Mouse (Mus musculus): ENCODE data around the gene Adam19. TPM values are rescaled to one million over a fixed set of nuclear protein-coding genes. Genes with fewer than 3 reads are reported as not detected.

Gene Adam19
- polyA plus RNA-seq, 1 experiment = 14.0 TPM

DNA sequence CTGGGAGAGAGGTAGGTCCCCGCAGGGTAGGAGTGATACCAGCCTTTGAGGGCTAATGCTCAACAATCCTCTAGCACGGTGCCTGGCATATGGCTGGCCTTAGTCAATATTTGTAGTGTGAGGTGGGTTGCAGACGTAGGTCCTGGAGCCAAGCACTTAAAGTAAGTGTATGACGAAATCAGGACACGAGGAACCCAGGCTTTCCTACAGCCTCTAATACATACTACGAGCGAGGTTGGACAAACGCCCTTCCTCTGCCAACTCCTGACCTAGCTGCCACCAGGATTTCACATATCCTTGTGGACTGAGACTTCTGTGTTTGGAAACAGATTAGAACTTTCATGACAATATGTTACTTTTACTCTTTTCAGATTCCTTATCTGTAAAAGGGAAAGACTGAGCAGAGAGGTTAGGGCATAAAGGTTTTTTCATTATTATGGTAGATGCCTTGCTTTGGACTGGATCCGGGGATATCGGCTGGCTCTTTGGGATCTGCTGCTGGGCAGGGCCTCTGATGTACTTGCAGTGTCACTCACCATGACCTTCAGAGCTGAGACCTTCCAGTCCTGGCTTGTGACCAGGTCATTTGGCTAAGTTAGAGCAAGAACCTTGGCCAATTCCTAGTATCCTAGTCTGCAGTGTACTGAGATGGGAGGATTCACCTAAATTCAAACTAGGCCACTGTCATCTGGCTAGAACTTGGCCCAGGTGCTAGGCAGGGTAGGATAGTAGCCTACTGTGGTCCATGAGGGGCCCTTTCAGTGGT lies 29.8 kb downstream of the Adam19 start:
- H3K79me3 ChIP-seq (ENCODE audit: low read depth) = peaks cover 2% of the 10 kb centered on the region
- H3K79me2 ChIP-seq (ENCODE audit: control insufficient read depth, insufficient read depth) = peaks cover 20% of the 10 kb centered on the region
- no peak for TF ChIP-seq USF1 (IDR thresholded peaks at IDR 0.05; ENCODE audit: low read depth)
- TF ChIP-seq CEBPB (IDR thresholded peaks at IDR 0.05; ENCODE audit: low read depth) = no peak
- TF ChIP-seq CTCF (IDR thresholded peaks at IDR 0.05; ENCODE audit: control insufficient read depth, insufficient read depth, insufficient read length) = no peak
- TF ChIP-seq FOSL1 (IDR thresholded peaks at IDR 0.05; ENCODE audit: insufficient read depth, low read length, poor library complexity, severe bottlenecking) = no peak
- TF ChIP-seq MYOD1 (IDR thresholded peaks at IDR 0.05; ENCODE audit: control insufficient read depth, insufficient read length, low read depth) = no peak
- TF ChIP-seq MYOG (IDR thresholded peaks at IDR 0.05; ENCODE audit: control insufficient read depth, extremely low read depth, insufficient read length) = no peak
- TF ChIP-seq MAX (IDR thresholded peaks at IDR 0.05) = no peak
- no peaks in the 10 kb centered on the region for H3K36me3 ChIP-seq (ENCODE audit: control insufficient read depth, insufficient read depth)
- no peaks in the 10 kb centered on the region for H3K27me3 ChIP-seq (ENCODE audit: control insufficient read depth, insufficient read depth, insufficient read length)
- no peak overlapping the region for H3ac ChIP-seq (ENCODE audit: control insufficient read depth, insufficient read length, low read depth)
- no peak overlapping the region for H3K4me3 ChIP-seq (ENCODE audit: insufficient read depth, poor library complexity, severe bottlenecking)

- Histone ChIP-seq H3ac (ENCODE audit: control insufficient read depth, insufficient read length, low read depth) (no peak overlapping the region), H3K79me2 (ENCODE audit: control insufficient read depth, insufficient read depth) (peaks cover 16% of the 10 kb centered on the region), H3K4me3 (ENCODE audit: insufficient read depth, poor library complexity, severe bottlenecking) (no peak overlapping the region), H3K27me3 (ENCODE audit: control insufficient read depth, insufficient read depth, insufficient read length) (no peaks in the 10 kb centered on the region), H3K36me3 (ENCODE audit: control insufficient read depth, insufficient read depth) (no peaks in the 10 kb centered on the region), H3K79me3 (ENCODE audit: low read depth) (peaks cover 2% of the 10 kb centered on the region)
- TF ChIP-seq FOSL1 (IDR thresholded peaks at IDR 0.05; ENCODE audit: insufficient read depth, low read length, poor library complexity, severe bottlenecking) (no peak), USF1 (IDR thresholded peaks at IDR 0.05; ENCODE audit: low read depth) (no peak), CEBPB (IDR thresholded peaks at IDR 0.05; ENCODE audit: low read depth) (no peak), MYOD1 (IDR thresholded peaks at IDR 0.05; ENCODE audit: control insufficient read depth, insufficient read length, low read depth) (no peak), MAX (IDR thresholded peaks at IDR 0.05) (no peak), CTCF (IDR thresholded peaks at IDR 0.05; ENCODE audit: control insufficient read depth, insufficient read depth, insufficient read length) (no peak), MYOG (IDR thresholded peaks at IDR 0.05; ENCODE audit: control insufficient read depth, extremely low read depth, insufficient read length) (no peak)
Observed at GRCm38 (mm10) chr11:46086446-46086845, 30.7 kb downstream of the Adam19 start.

- no peak overlapping the region for H3K4me3 ChIP-seq (ENCODE audit: insufficient read depth, poor library complexity, severe bottlenecking)
- H3K79me3 ChIP-seq (ENCODE audit: low read depth) = no peaks in the 10 kb centered on the region
- no peak overlapping the region for H3ac ChIP-seq (ENCODE audit: control insufficient read depth, insufficient read length, low read depth)
- TF ChIP-seq MYOD1 (IDR thresholded peaks at IDR 0.05; ENCODE audit: control insufficient read depth, insufficient read length, low read depth) (no peak), MYOG (IDR thresholded peaks at IDR 0.05; ENCODE audit: control insufficient read depth, extremely low read depth, insufficient read length) (no peak), CEBPB (IDR thresholded peaks at IDR 0.05; ENCODE audit: low read depth) (no peak), USF1 (IDR thresholded peaks at IDR 0.05; ENCODE audit: low read depth) (no peak), CTCF (IDR thresholded peaks at IDR 0.05; ENCODE audit: control insufficient read depth, insufficient read depth, insufficient read length) (no peak), MAX (IDR thresholded peaks at IDR 0.05) (no peak), FOSL1 (IDR thresholded peaks at IDR 0.05; ENCODE audit: insufficient read depth, low read length, poor library complexity, severe bottlenecking) (no peak)
- H3K27me3 ChIP-seq (ENCODE audit: control insufficient read depth, insufficient read depth, insufficient read length) = no peaks in the 10 kb centered on the region
- H3K36me3 ChIP-seq (ENCODE audit: control insufficient read depth, insufficient read depth) = no peaks in the 10 kb centered on the region
- peaks cover 3% of the 10 kb centered on the region for H3K79me2 ChIP-seq (ENCODE audit: control insufficient read depth, insufficient read depth)
Observed at GRCm38 (mm10) chr11:46089081-46089713, 33.4 kb downstream of the Adam19 start.

- no peaks in the 10 kb centered on the region for H3K79me3 ChIP-seq (ENCODE audit: low read depth)
Observed at GRCm38 (mm10) chr11:46090036-46090725, 34.4 kb downstream of the Adam19 start.

GRCm38 (mm10) chr11:46090951-46091667 lies 35.3 kb downstream of the Adam19 start:
- Histone ChIP-seq H3K4me3 (ENCODE audit: insufficient read depth, poor library complexity, severe bottlenecking) (no peak overlapping the region), H3K36me3 (ENCODE audit: control insufficient read depth, insufficient read depth) (peaks cover 7% of the 10 kb centered on the region), H3K79me3 (ENCODE audit: low read depth) (no peaks in the 10 kb centered on the region), H3K79me2 (ENCODE audit: control insufficient read depth, insufficient read depth) (no peaks in the 10 kb centered on the region), H3K27me3 (ENCODE audit: control insufficient read depth, insufficient read depth, insufficient read length) (no peaks in the 10 kb centered on the region), H3ac (ENCODE audit: control insufficient read depth, insufficient read length, low read depth) (no peak overlapping the region)
- no peak for TF ChIP-seq FOSL1 (IDR thresholded peaks at IDR 0.05; ENCODE audit: insufficient read depth, low read length, poor library complexity, severe bottlenecking)
- no peak for TF ChIP-seq MAX (IDR thresholded peaks at IDR 0.05)
- TF ChIP-seq CTCF (IDR thresholded peaks at IDR 0.05; ENCODE audit: control insufficient read depth, insufficient read depth, insufficient read length) = no peak
- TF ChIP-seq CEBPB (IDR thresholded peaks at IDR 0.05; ENCODE audit: low read depth) = no peak
- no peak for TF ChIP-seq MYOG (IDR thresholded peaks at IDR 0.05; ENCODE audit: control insufficient read depth, extremely low read depth, insufficient read length)
- no peak for TF ChIP-seq MYOD1 (IDR thresholded peaks at IDR 0.05; ENCODE audit: control insufficient read depth, insufficient read length, low read depth)
- TF ChIP-seq USF1 (IDR thresholded peaks at IDR 0.05; ENCODE audit: low read depth) = no peak

More at GRCm38 (mm10) chr11:46090036-46090725, 34.4 kb downstream of the Adam19 start:
- Histone ChIP-seq H3ac (ENCODE audit: control insufficient read depth, insufficient read length, low read depth) (no peak overlapping the region), H3K36me3 (ENCODE audit: control insufficient read depth, insufficient read depth) (peaks cover 1% of the 10 kb centered on the region), H3K4me3 (ENCODE audit: insufficient read depth, poor library complexity, severe bottlenecking) (no peak overlapping the region), H3K79me2 (ENCODE audit: control insufficient read depth, insufficient read depth) (no peaks in the 10 kb centered on the region), H3K27me3 (ENCODE audit: control insufficient read depth, insufficient read depth, insufficient read length) (no peaks in the 10 kb centered on the region)
- TF ChIP-seq USF1 (IDR thresholded peaks at IDR 0.05; ENCODE audit: low read depth) (no peak), MAX (IDR thresholded peaks at IDR 0.05) (no peak), MYOD1 (IDR thresholded peaks at IDR 0.05; ENCODE audit: control insufficient read depth, insufficient read length, low read depth) (no peak), MYOG (IDR thresholded peaks at IDR 0.05; ENCODE audit: control insufficient read depth, extremely low read depth, insufficient read length) (no peak), CEBPB (IDR thresholded peaks at IDR 0.05; ENCODE audit: low read depth) (no peak), CTCF (IDR thresholded peaks at IDR 0.05; ENCODE audit: control insufficient read depth, insufficient read depth, insufficient read length) (no peak), FOSL1 (IDR thresholded peaks at IDR 0.05; ENCODE audit: insufficient read depth, low read length, poor library complexity, severe bottlenecking) (no peak)

All from C2C12 (cell line).